Mouse (Mus musculus) CD8-positive naive resting alpha-beta T cell, adult 57 days (primary cell): ENCODE measurements around the gene H2al1f. TPM values are rescaled to one million over a fixed set of nuclear protein-coding genes. Genes with fewer than 3 reads are reported as not detected.

Experiments
- total RNA-seq: library from RNA; stranded (reverse); gene quantifications from one replicate; pipeline ENCODE4 v1.2.4, GENCODE M21; 2023

H2al1f gene
- total RNA-seq, result not detected

DNA sequence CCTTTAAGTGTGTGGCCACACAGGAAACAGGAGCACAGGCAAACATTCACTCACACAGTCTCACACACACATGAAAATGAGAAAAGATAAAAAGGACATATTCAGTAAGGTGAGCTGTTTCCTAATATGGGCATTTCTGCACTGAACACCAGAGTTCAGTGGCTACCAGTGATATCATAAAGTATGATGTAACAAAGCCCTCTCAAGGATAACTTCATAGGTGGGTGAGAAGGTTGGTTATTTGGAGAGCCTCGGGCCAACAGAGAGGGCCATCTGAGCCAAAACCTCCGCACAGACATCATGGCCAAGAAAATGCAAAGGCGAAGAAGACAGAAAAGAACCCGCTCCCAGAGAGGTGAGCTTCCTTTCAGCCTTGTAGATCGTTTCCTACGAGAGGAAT is at the start of gene H2al1f:
Gene H2al1f (plus strand): TSS at position 301 of the 400 bp plus-strand sequence.

DNA sequence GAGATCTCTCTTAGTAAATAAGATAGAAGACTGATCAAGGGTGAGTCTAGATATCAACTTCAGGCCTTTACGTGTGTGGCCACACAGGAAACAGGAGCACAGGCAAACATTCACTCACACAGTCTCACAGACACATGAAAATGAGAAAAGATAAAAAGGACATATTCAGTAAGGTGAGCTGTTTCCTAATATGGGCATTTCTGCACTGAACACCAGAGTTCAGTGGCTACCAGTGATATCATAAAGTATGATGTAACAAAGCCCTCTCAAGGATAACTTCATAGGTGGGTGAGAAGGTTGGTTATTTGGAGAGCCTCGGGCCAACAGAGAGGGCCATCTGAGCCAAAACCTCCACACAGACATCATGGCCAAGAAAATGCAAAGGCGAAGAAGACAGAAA is 16.0 kb upstream of the H2al1f start, which contains the start of gene H2al1a:
Gene H2al1a (plus strand): TSS at position 301 of the 400 bp plus-strand sequence.

DNA sequence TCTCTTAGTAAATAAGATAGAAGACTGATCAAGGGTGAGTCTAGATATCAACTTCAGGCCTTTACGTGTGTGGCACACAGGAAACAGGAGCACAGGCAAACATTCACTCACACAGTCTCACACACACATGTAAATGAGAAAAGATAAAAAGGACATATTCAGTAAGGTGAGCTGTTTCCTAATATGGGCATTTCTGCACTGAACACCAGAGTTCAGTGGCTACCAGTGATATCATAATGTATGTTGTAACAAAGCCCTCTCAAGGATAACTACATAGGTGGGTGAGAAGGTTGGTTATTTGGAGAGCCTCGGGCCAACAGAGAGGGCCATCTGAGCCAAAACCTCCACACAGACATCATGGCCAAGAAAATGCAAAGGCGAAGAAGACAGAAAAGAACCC is 12.8 kb upstream of the H2al1f start, which contains the start of gene H2al1b:
Gene H2al1b (plus strand): TSS at position 301 of the 400 bp plus-strand sequence.

DNA sequence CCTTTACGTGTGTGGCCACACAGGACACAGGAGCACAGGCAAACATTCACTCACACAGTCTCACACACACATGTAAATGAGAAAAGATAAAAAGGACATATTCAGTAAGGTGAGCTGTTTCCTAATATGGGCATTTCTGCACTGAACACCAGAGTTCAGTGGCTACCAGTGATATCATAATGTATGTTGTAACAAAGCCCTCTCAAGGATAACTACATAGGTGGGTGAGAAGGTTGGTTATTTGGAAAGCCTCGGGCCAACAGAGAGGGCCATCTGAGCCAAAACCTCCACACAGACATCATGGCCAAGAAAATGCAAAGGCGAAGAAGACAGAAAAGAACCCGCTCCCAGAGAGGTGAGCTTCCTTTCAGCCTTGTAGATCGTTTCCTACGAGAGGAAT is 9.6 kb upstream of the H2al1f start, which contains the start of gene H2al1c:
Gene H2al1c (plus strand): TSS at position 301 of the 400 bp plus-strand sequence.

DNA sequence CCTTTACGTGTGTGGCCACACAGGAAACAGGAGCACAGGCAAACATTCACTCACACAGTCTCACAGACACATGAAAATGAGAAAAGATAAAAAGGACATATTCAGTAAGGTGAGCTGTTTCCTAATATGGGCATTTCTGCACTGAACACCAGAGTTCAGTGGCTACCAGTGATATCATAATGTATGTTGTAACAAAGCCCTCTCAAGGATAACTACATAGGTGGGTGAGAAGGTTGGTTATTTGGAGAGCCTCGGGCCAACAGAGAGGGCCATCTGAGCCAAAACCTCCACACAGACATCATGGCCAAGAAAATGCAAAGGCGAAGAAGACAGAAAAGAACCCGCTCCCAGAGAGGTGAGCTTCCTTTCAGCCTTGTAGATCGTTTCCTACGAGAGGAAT is 6.4 kb upstream of the H2al1f start, which contains the start of gene H2al1d:
Gene H2al1d (plus strand): TSS at position 301 of the 400 bp plus-strand sequence.

DNA sequence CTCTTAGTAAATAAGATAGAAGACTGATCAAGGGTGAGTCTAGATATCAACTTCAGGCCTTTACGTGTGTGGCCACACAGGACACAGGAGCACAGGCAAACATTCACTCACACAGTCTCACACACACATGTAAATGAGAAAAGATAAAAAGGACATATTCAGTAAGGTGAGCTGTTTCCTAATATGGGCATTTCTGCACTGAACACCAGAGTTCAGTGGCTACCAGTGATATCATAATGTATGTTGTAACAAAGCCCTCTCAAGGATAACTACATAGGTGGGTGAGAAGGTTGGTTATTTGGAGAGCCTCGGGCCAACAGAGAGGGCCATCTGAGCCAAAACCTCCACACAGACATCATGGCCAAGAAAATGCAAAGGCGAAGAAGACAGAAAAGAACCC is 3.3 kb upstream of the H2al1f start, which contains the start of gene H2al1e:
Gene H2al1e (plus strand): TSS at position 301 of the 400 bp plus-strand sequence.

DNA sequence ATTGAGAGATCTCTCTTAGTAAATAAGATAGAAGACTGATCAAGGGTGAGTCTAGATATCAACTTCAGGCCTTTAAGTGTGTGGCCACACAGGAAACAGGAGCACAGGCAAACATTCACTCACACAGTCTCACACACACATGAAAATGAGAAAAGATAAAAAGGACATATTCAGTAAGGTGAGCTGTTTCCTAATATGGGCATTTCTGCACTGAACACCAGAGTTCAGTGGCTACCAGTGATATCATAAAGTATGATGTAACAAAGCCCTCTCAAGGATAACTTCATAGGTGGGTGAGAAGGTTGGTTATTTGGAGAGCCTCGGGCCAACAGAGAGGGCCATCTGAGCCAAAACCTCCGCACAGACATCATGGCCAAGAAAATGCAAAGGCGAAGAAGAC is 3.0 kb downstream of the H2al1f start, which contains the start of gene H2al1g:
Gene H2al1g (plus strand): TSS at position 301 of the 400 bp plus-strand sequence.

DNA sequence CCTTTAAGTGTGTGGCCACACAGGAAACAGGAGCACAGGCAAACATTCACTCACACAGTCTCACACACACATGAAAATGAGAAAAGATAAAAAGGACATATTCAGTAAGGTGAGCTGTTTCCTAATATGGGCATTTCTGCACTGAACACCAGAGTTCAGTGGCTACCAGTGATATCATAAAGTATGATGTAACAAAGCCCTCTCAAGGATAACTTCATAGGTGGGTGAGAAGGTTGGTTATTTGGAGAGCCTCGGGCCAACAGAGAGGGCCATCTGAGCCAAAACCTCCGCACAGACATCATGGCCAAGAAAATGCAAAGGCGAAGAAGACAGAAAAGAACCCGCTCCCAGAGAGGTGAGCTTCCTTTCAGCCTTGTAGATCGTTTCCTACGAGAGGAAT is 6.2 kb downstream of the H2al1f start, which contains the start of gene H2al1h:
Gene H2al1h (plus strand): TSS at position 301 of the 400 bp plus-strand sequence.

DNA sequence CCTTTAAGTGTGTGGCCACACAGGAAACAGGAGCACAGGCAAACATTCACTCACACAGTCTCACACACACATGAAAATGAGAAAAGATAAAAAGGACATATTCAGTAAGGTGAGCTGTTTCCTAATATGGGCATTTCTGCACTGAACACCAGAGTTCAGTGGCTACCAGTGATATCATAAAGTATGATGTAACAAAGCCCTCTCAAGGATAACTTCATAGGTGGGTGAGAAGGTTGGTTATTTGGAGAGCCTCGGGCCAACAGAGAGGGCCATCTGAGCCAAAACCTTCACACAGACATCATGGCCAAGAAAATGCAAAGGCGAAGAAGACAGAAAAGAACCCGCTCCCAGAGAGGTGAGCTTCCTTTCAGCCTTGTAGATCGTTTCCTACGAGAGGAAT is 9.4 kb downstream of the H2al1f start, which contains the start of gene H2al1i:
Gene H2al1i (plus strand): TSS at position 301 of the 400 bp plus-strand sequence.

DNA sequence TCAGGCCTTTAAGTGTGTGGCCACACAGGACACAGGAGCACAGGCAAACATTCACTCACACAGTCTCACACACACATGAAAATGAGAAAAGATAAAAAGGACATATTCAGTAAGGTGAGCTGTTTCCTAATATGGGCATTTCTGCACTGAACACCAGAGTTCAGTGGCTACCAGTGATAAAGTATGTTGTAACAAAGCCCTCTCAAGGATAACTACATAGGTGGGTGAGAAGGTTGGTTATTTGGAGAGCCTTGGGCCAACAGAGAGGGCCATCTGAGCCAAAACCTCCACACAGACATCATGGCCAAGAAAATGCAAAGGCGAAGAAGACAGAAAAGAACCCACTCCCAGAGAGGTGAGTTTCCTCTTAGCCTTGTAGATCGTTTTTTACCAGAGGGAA is 12.6 kb downstream of the H2al1f start, which contains the start of gene H2al1j:
Gene H2al1j (plus strand): TSS at position 301 of the 400 bp plus-strand sequence.

Other genes starting within 250 kb of the H2al1f start
- gene H2al1a, start 15.9 kb upstream of the H2al1f start, total RNA-seq, result not detected
- gene H2al1b, start 12.7 kb upstream of the H2al1f start, total RNA-seq, result not detected
- gene H2al1c, start 9.5 kb upstream of the H2al1f start, total RNA-seq, result not detected
- gene H2al1d, start 6.3 kb upstream of the H2al1f start, total RNA-seq, result not detected
- gene H2al1e, start 3.2 kb upstream of the H2al1f start, total RNA-seq, result not detected
- gene H2al1g, start 3.1 kb downstream of the H2al1f start, total RNA-seq, result not detected
- not detected for gene H2al1h, start 6.3 kb downstream of the H2al1f start, total RNA-seq
- gene H2al1i, start 9.5 kb downstream of the H2al1f start, total RNA-seq, result not detected
- not detected for gene H2al1j, start 12.7 kb downstream of the H2al1f start, total RNA-seq